Comparison of ENCODE assay signal across 8 mouse cellular contexts in genomic region chr8:94857346-94858173, GRCm38 (mm10). TPM values are rescaled to one million over a fixed set of nuclear protein-coding genes. Genes with fewer than 3 reads are reported as not detected.
DNase-seq lines count a peak whose midpoint lies in the region; ATAC-seq and TF ChIP-seq lines count a peak whose summit lies in the region.

Gene Polr2c, plus strand, starts transcription at chr8:94857450.

- peaks cover 42% of the 10 kb centered on the region for H3K36me3 ChIP-seq in embryonic facial prominence, embryonic 15.5 days
- peaks cover 41% of the 10 kb centered on the region; the same call in 1 of the 2 replicates for H3K36me3 ChIP-seq in kidney, embryonic 14.5 days (ENCODE audit: control insufficient read depth, insufficient read depth, low read length)
- H3K36me3 ChIP-seq in limb, embryonic 14.5 days (ENCODE audit: control insufficient read depth, insufficient read depth, low read length), result peaks cover 48% of the 10 kb centered on the region
- H3K36me3 ChIP-seq in midbrain, embryonic 16.5 days (ENCODE audit: control insufficient read depth, insufficient read depth, low read length), result peaks cover 18% of the 10 kb centered on the region
- peaks cover 5% of the 10 kb centered on the region; the same call in 1 of the 2 replicates for H3K36me3 ChIP-seq in spleen, adult 2 months (ENCODE audit: control insufficient read depth, insufficient read depth, low read length)

- peak; percentile 85 for TF ChIP-seq CTCF in bone marrow, adult 2 months (IDR thresholded peaks at IDR 0.05; ENCODE audit: control insufficient read depth, insufficient read depth, low read length)
- peak; percentile 92 for TF ChIP-seq CTCF in spleen, adult 2 months (IDR thresholded peaks at IDR 0.05; ENCODE audit: extremely low read depth, insufficient read depth, insufficient read length, insufficient replicate concordance)

- H3K27me3 ChIP-seq in embryonic facial prominence, embryonic 15.5 days, result no peaks in the 10 kb centered on the region
- H3K27me3 ChIP-seq in kidney, embryonic 14.5 days (ENCODE audit: control insufficient read depth, insufficient read depth, low read length), result no peaks in the 10 kb centered on the region
- H3K27me3 ChIP-seq in limb, embryonic 14.5 days (ENCODE audit: control insufficient read depth, insufficient read depth, low read length), result no peaks in the 10 kb centered on the region
- H3K27me3 ChIP-seq in midbrain, embryonic 16.5 days (ENCODE audit: control insufficient read depth, insufficient read depth, low read depth, low read length), result no peaks in the 10 kb centered on the region
- H3K27me3 ChIP-seq in spleen, adult 2 months (ENCODE audit: control insufficient read depth, insufficient read depth, low read length), result no peaks in the 10 kb centered on the region

- peak within 1 kb of the TSS; percentile 66 for H3K4me3 ChIP-seq in bone marrow, adult 2 months (replicated peaks; ENCODE audit: control insufficient read depth, low read depth, low read length)
- H3K4me3 ChIP-seq in embryonic facial prominence, embryonic 15.5 days (replicated peaks), result peak within 1 kb of the TSS; percentile 95
- peak within 1 kb of the TSS; percentile 88 for H3K4me3 ChIP-seq in kidney, embryonic 14.5 days (ENCODE audit: low read length)
- H3K4me3 ChIP-seq in limb, embryonic 14.5 days (replicated peaks; ENCODE audit: low read length), result peak within 1 kb of the TSS; percentile 91
- H3K4me3 ChIP-seq in midbrain, embryonic 16.5 days (ENCODE audit: low read depth, low read length), result peak within 1 kb of the TSS; percentile 95
- H3K4me3 ChIP-seq in spleen, adult 2 months (ENCODE audit: extremely low read depth, insufficient read depth, insufficient read length), result peak within 1 kb of the TSS; percentile 76

- no peaks in the 10 kb centered on the region for H3K9me3 ChIP-seq in embryonic facial prominence, embryonic 15.5 days (replicated peaks)
- H3K9me3 ChIP-seq in kidney, embryonic 14.5 days (ENCODE audit: control insufficient read depth, low read length), result no peaks in the 10 kb centered on the region
- no peaks in the 10 kb centered on the region for H3K9me3 ChIP-seq in limb, embryonic 14.5 days (ENCODE audit: control insufficient read depth, low read length)
- H3K9me3 ChIP-seq in midbrain, embryonic 16.5 days (replicated peaks; ENCODE audit: control insufficient read depth, low read length, poor library complexity, severe bottlenecking), result no peaks in the 10 kb centered on the region

- H3K27ac ChIP-seq in bone marrow, adult 2 months (ENCODE audit: control insufficient read depth, insufficient read depth, low read depth, low read length, poor library complexity), result peak within 1 kb of the TSS; percentile 67
- H3K27ac ChIP-seq in embryonic facial prominence, embryonic 15.5 days (replicated peaks), result peak within 1 kb of the TSS; percentile 66
- H3K27ac ChIP-seq in kidney, embryonic 14.5 days (ENCODE audit: low read depth, low read length), result peak within 1 kb of the TSS; percentile 57; the same call in 1 of the 2 replicates
- peak within 1 kb of the TSS; percentile 52; the same call in 1 of the 2 replicates for H3K27ac ChIP-seq in limb, embryonic 14.5 days (replicated peaks; ENCODE audit: low read depth, low read length)
- peak within 1 kb of the TSS; percentile 79 for H3K27ac ChIP-seq in midbrain, embryonic 16.5 days (ENCODE audit: low read length)
- H3K27ac ChIP-seq in spleen, adult 2 months (ENCODE audit: insufficient read depth, low read length), result peak within 1 kb of the TSS; percentile 40

- peak within 1 kb of the TSS; percentile 96 for H3K9ac ChIP-seq in embryonic facial prominence, embryonic 15.5 days
- peak within 1 kb of the TSS; percentile 78 for H3K9ac ChIP-seq in kidney, embryonic 14.5 days (ENCODE audit: low read depth, low read length)
- peak within 1 kb of the TSS; percentile 91 for H3K9ac ChIP-seq in limb, embryonic 14.5 days (ENCODE audit: low read depth, low read length, severe bottlenecking)
- H3K9ac ChIP-seq in midbrain, embryonic 16.5 days (ENCODE audit: low read depth, low read length), result peak within 1 kb of the TSS; percentile 94

- DNase-seq in 416B (ENCODE audit: low read depth), result peak; percentile 86
- DNase-seq in heart, adult 9 months (ENCODE audit: low spot score in 2 of 2), result peak; percentile 80 to 88
- DNase-seq in limb, embryonic 14.5 days (ENCODE audit: low spot score), result peak; percentile 90
- DNase-seq in spleen, adult 2 months (ENCODE audit: low read depth in 1 of 2, low spot score in 2 of 2), result peak; percentile 61 to 88

- H3K4me2 ChIP-seq in embryonic facial prominence, embryonic 15.5 days (replicated peaks), result peak within 1 kb of the TSS; percentile 51
- peak within 1 kb of the TSS; percentile 56 for H3K4me2 ChIP-seq in kidney, embryonic 14.5 days (replicated peaks; ENCODE audit: low read depth, low read length)
- H3K4me2 ChIP-seq in limb, embryonic 14.5 days (replicated peaks; ENCODE audit: low read depth, low read length, severe bottlenecking), result peak within 1 kb of the TSS; percentile 77
- peak within 1 kb of the TSS; percentile 94 for H3K4me2 ChIP-seq in midbrain, embryonic 16.5 days (ENCODE audit: low read length)

- WGBS in bone marrow, adult 2 months, result under 1% methylated on average over 68 of the region's 68 CpGs
- WGBS in embryonic facial prominence, embryonic 15.5 days, result under 1% methylated on average over 67 of the region's 68 CpGs
- WGBS in kidney, embryonic 14.5 days, result 1% methylated on average over 67 of the region's 68 CpGs
- under 1% methylated on average over 68 of the region's 68 CpGs for WGBS in limb, embryonic 14.5 days
- under 1% methylated on average over 68 of the region's 68 CpGs for WGBS in midbrain, embryonic 16.5 days
- WGBS in spleen, adult 2 months, result under 1% methylated on average over 68 of the region's 68 CpGs

- peak; percentile 77; the same call in 1 of the 2 replicates for TF ChIP-seq POLR2A in bone marrow, adult 2 months (IDR thresholded peaks at IDR 0.05; ENCODE audit: borderline replicate concordance, control insufficient read depth, low read depth, low read length)
- TF ChIP-seq POLR2A in limb, embryonic 14.5 days (IDR thresholded peaks at IDR 0.05; ENCODE audit: borderline replicate concordance, extremely low read depth, insufficient read depth, insufficient read length), result peak; percentile 78; the same call in 1 of the 2 replicates
- peak; percentile 37; the same call in 1 of the 2 replicates for TF ChIP-seq POLR2A in spleen, adult 2 months (IDR thresholded peaks at IDR 0.05; ENCODE audit: low read depth, low read length)

- H3K4me1 ChIP-seq in bone marrow, adult 2 months (ENCODE audit: control insufficient read depth, insufficient read depth, low read length), result no peaks in the 10 kb centered on the region
- peaks cover 16% of the 10 kb centered on the region for H3K4me1 ChIP-seq in embryonic facial prominence, embryonic 15.5 days
- H3K4me1 ChIP-seq in kidney, embryonic 14.5 days (ENCODE audit: control insufficient read depth, insufficient read depth, low read length), result no peaks in the 10 kb centered on the region
- H3K4me1 ChIP-seq in limb, embryonic 14.5 days (ENCODE audit: control insufficient read depth, insufficient read depth, low read length), result peaks cover 4% of the 10 kb centered on the region; the same call in 1 of the 2 replicates
- peaks cover 18% of the 10 kb centered on the region for H3K4me1 ChIP-seq in midbrain, embryonic 16.5 days (ENCODE audit: control insufficient read depth, insufficient read depth, low read length)
- peaks cover 5% of the 10 kb centered on the region; the same call in 1 of the 2 replicates for H3K4me1 ChIP-seq in spleen, adult 2 months (ENCODE audit: control insufficient read depth, insufficient read depth, insufficient read length)

- ATAC-seq in embryonic facial prominence, embryonic 15.5 days (ENCODE audit: insufficient number of reproducible peaks, low FRiP score, low TSS enrichment, low read depth), result peak; percentile 78
- peak; percentile 86 for ATAC-seq in kidney, embryonic 14.5 days (ENCODE audit: low FRiP score, low TSS enrichment)
- ATAC-seq in limb, embryonic 14.5 days (ENCODE audit: low FRiP score, low read depth), result peak; percentile 85
- ATAC-seq in midbrain, embryonic 16.5 days, result peak; percentile 85

RNA-seq across cellular contexts. Expression of gene Polr2c, which starts in this region (rescaled TPM):
- polyA plus RNA-seq in bone marrow, adult 2 months (2011; ENCODE audit: insufficient read depth, insufficient read length, low replicate concordance, missing spikeins), result 33.6 and 37.9 TPM in 2 replicates
- 132 and 135 TPM in 2 replicates for polyA plus RNA-seq in embryonic facial prominence, embryonic 15.5 days (2015; fragmentation: Nextera tagmentation; extraction: Ambion mirVana)
- 183 and 185 TPM in 2 replicates for polyA plus RNA-seq in kidney, embryonic 14.5 days (2014; fragmentation: Nextera tagmentation; extraction: Ambion mirVana)
- polyA plus RNA-seq in limb, embryonic 14.5 days (2012; rRNA removed), result 129 and 135 TPM in 2 replicates
- polyA plus RNA-seq in limb, embryonic 14.5 days (2014; fragmentation: Nextera tagmentation; extraction: Ambion mirVana), result 135 and 140 TPM in 2 replicates
- 111 and 112 TPM in 2 replicates for polyA plus RNA-seq in midbrain, embryonic 16.5 days (2015; fragmentation: Nextera tagmentation; extraction: Ambion mirVana)
- 56.4 and 56.8 TPM in 2 replicates for polyA plus RNA-seq in spleen, adult 2 months (2012; rRNA removed)

Comparison
In these comparisons a context has a peak if more than half of its experiments do, and no peak if none do; other contexts are left out.
1. Peak in every context shown above with its lines: DNase-seq, ATAC-seq, H3K4me3 ChIP-seq and H3K27ac ChIP-seq.